Mouse (Mus musculus) small intestine, adult 2 months (tissue): Measurements from ENCODE around the gene D230025D16Rik.

ENCODE experiments used
- CTCF ChIP-seq: fragments of 200-500 bp; IDR thresholded peaks from 2 replicates; pipeline ENCODE4 v1.5.1; 2012; ENCODE audit warnings: low read depth, mild to moderate bottlenecking, control low read depth, inconsistent platforms, low read length, moderate library complexity, mixed read lengths; ENCODE audit not compliant: insufficient replicate concordance, insufficient read length; ENCODE audit errors: extremely low read depth
- POLR2A ChIP-seq: fragments of 200-500 bp; IDR thresholded peaks from 2 replicates; pipeline ENCODE4 v1.6.1; 2012; ENCODE audit warnings: low read depth, mild to moderate bottlenecking, control low read depth, inconsistent platforms, low read length, moderate library complexity

- TF ChIP-seq CTCF (no peak), POLR2A (no peak)
Observed at GRCm38 (mm10) chr8:105298351-105299252, 73.7 kb downstream of the D230025D16Rik start.
